Mouse (Mus musculus) ES-E14 (cell line): ENCODE results near the gene Gm10439.
"Not testable (repeated sequence)": the region's sequence is repeated elsewhere in the genome, so short reads cannot be mapped to it uniquely, and the experiment has no call there.

Source experiments
- CHD2 ChIP-seq: IDR thresholded peaks from 2 replicates; pipeline ENCODE4 v1.6.1; 2014; ENCODE audit warnings: mild to moderate bottlenecking, low read depth, low read length, inconsistent platforms
- ZC3H11A ChIP-seq: IDR thresholded peaks from 2 replicates; pipeline ENCODE4 v1.6.1; 2012; ENCODE audit warnings: low read depth, mild to moderate bottlenecking, inconsistent platforms, low read length, borderline replicate concordance

DNA sequence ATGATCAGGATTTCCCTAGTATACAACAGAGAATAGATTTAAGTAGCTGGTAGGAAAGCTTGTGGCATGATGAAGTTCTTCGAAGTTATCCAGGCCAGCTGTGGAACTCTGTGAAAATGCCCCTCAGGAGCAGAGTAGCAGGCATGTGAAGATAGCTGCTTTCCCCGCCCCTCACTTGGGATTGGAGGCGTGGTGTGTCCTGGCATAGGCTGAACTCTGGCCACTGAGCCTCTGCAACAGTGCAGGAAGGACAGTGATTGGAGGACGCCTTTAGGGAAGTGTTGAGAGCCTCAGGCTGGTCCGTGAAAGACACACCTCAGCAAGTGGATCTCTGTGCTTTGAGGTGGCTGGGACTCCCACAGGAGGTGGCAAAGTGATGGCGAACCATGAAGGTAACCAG, at the start of gene Gm10439:
- not testable (repeated sequence) for TF ChIP-seq CHD2, ZC3H11A
